Mouse (Mus musculus): ENCODE data around the gene Hkdc1. TPM values are rescaled to one million over a fixed set of nuclear protein-coding genes. Genes with fewer than 3 reads are reported as not detected.
"Not testable (repeated sequence)": the region's sequence is repeated elsewhere in the genome, so short reads cannot be mapped to it uniquely, and the experiment has no call there.

The Hkdc1 gene
- polyA plus RNA-seq (2012; fragmentation: generic; extraction: Trizol): 0.02 TPM

GRCm38 (mm10) chr10:62422255-62422654 lies at the start of gene Hkdc1:
Gene Hkdc1 (minus strand): TSS chr10:62422491.
- Histone ChIP-seq H3K36me3 (ENCODE audit: control insufficient read depth, insufficient read depth) (no peaks in the 10 kb centered on the region), H3K79me2 (ENCODE audit: control insufficient read depth, insufficient read depth) (no peaks in the 10 kb centered on the region), H3ac (ENCODE audit: control insufficient read depth, insufficient read length) (no peak within 1 kb of the TSS), H3K4me2 (ENCODE audit: low read depth) (no peak within 1 kb of the TSS), H3K27me3 (ENCODE audit: control insufficient read depth, insufficient read depth, insufficient read length) (no peaks in the 10 kb centered on the region), H3K4me3 (no peak within 1 kb of the TSS)
- TF ChIP-seq CEBPB (IDR thresholded peaks at IDR 0.05; ENCODE audit: insufficient read depth, poor library complexity, severe bottlenecking) (no peak), REST (IDR thresholded peaks at IDR 0.05; ENCODE audit: insufficient read depth, insufficient read length) (no peak), E2F4 (IDR thresholded peaks at IDR 0.05; ENCODE audit: insufficient read depth) (no peak), MYOG (IDR thresholded peaks at IDR 0.05; ENCODE audit: control insufficient read depth in 1 of 3, insufficient read depth in 1 of 3, insufficient read length in 2 of 3, low read depth in 2 of 3) (no peak), USF1 (IDR thresholded peaks at IDR 0.05; ENCODE audit: low read depth) (no peak), MAX (IDR thresholded peaks at IDR 0.05; ENCODE audit: low read depth) (no peak), TCF3 (IDR thresholded peaks at IDR 0.05; ENCODE audit: insufficient read length, low read depth) (no peak), SRF (IDR thresholded peaks at IDR 0.05; ENCODE audit: control insufficient read depth, insufficient read length, low read depth) (no peak), POLR2A (IDR thresholded peaks at IDR 0.05; ENCODE audit: insufficient read length, low read depth) (no peak), TCF12 (IDR thresholded peaks at IDR 0.05; ENCODE audit: insufficient read depth, poor library complexity, severe bottlenecking) (no peak), POLR2AphosphoS2 (IDR thresholded peaks at IDR 0.05; ENCODE audit: insufficient read length, low read depth) (no peak), MYOD1 (IDR thresholded peaks at IDR 0.05; ENCODE audit: control insufficient read depth in 1 of 3, insufficient read length in 2 of 3, low read depth in 2 of 3) (no peak)

DNA sequence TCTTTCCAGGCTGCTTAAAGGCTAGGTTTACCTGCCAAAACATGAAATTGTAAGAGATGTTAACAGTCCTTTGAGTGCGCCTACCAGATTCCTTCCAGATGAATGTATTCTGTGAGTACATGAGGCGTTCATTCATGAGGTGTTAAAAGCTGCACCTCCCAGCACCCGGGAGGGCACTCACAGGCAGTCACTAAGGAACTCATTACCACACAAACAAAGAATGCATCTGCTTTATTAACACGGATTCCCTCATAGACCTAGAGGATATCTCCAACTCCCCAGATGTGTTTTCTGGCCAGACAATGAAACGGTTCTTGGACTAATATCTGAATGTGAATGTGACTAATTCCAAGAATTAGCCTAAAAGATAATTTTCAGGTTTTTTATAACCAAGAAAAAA lies 48.8 kb upstream of the Hkdc1 start:
- Histone ChIP-seq H3ac (ENCODE audit: control insufficient read depth, insufficient read length) (no peak overlapping the region), H3K4me2 (ENCODE audit: low read depth) (no peak overlapping the region), H3K36me3 (ENCODE audit: control insufficient read depth, insufficient read depth) (peaks cover 14% of the 10 kb centered on the region), H3K4me3 (no peak overlapping the region), H3K27me3 (ENCODE audit: control insufficient read depth, insufficient read depth, insufficient read length) (no peaks in the 10 kb centered on the region), H3K79me2 (ENCODE audit: control insufficient read depth, insufficient read depth) (peaks cover 48% of the 10 kb centered on the region)
- no peak for TF ChIP-seq MYOD1 (IDR thresholded peaks at IDR 0.05; ENCODE audit: control insufficient read depth in 1 of 3, insufficient read length in 2 of 3, low read depth in 2 of 3)
- no peak for TF ChIP-seq REST (IDR thresholded peaks at IDR 0.05; ENCODE audit: insufficient read depth, insufficient read length)
- TF ChIP-seq TCF3 (IDR thresholded peaks at IDR 0.05; ENCODE audit: insufficient read length, low read depth): no peak
- TF ChIP-seq CEBPB (IDR thresholded peaks at IDR 0.05; ENCODE audit: insufficient read depth, poor library complexity, severe bottlenecking): no peak
- TF ChIP-seq TCF12 (IDR thresholded peaks at IDR 0.05; ENCODE audit: insufficient read depth, poor library complexity, severe bottlenecking): no peak
- TF ChIP-seq USF1 (IDR thresholded peaks at IDR 0.05; ENCODE audit: low read depth): no peak
- no peak for TF ChIP-seq POLR2AphosphoS2 (IDR thresholded peaks at IDR 0.05; ENCODE audit: insufficient read length, low read depth)
- no peak for TF ChIP-seq MAX (IDR thresholded peaks at IDR 0.05; ENCODE audit: low read depth)
- TF ChIP-seq SRF (IDR thresholded peaks at IDR 0.05; ENCODE audit: control insufficient read depth, insufficient read length, low read depth): no peak
- TF ChIP-seq E2F4 (IDR thresholded peaks at IDR 0.05; ENCODE audit: insufficient read depth): no peak
- no peak for TF ChIP-seq POLR2A (IDR thresholded peaks at IDR 0.05; ENCODE audit: insufficient read length, low read depth)
- no peak for TF ChIP-seq MYOG (IDR thresholded peaks at IDR 0.05; ENCODE audit: control insufficient read depth in 1 of 3, insufficient read depth in 1 of 3, insufficient read length in 2 of 3, low read depth in 2 of 3)

DNA sequence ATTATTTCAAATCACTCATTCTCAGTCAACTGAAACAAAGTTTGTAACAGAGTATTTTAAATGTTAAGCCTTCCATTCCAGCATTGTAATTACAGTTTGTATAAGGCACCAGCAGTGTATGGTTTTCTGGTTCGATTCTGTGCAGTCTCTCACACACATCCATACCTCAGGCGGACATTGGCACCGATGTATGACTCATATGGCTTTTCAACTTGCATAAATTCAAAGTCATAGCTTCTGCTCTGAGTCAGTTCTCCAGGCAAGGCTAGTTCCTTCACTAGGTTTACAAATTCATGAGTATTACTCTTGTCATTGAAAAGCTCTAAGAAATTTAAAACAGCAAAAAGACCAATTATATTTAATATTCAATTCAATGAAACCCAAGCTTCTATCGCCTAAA lies 47.4 kb upstream of the Hkdc1 start:
- no peak overlapping the region for H3K4me3 ChIP-seq
- no peak overlapping the region for H3K4me2 ChIP-seq (ENCODE audit: low read depth)
- TF ChIP-seq REST (IDR thresholded peaks at IDR 0.05; ENCODE audit: insufficient read depth, insufficient read length): no peak
- TF ChIP-seq MYOD1 (IDR thresholded peaks at IDR 0.05; ENCODE audit: control insufficient read depth in 1 of 3, insufficient read length in 2 of 3, low read depth in 2 of 3): no peak
- TF ChIP-seq MYOG (IDR thresholded peaks at IDR 0.05; ENCODE audit: control insufficient read depth in 1 of 3, insufficient read depth in 1 of 3, insufficient read length in 2 of 3, low read depth in 2 of 3): no peak
- no peak for TF ChIP-seq POLR2A (IDR thresholded peaks at IDR 0.05; ENCODE audit: insufficient read length, low read depth)
- TF ChIP-seq USF1 (IDR thresholded peaks at IDR 0.05; ENCODE audit: low read depth): no peak
- TF ChIP-seq TCF3 (IDR thresholded peaks at IDR 0.05; ENCODE audit: insufficient read length, low read depth): no peak
- TF ChIP-seq TCF12 (IDR thresholded peaks at IDR 0.05; ENCODE audit: insufficient read depth, poor library complexity, severe bottlenecking): no peak
- no peak for TF ChIP-seq POLR2AphosphoS2 (IDR thresholded peaks at IDR 0.05; ENCODE audit: insufficient read length, low read depth)
- no peak for TF ChIP-seq E2F4 (IDR thresholded peaks at IDR 0.05; ENCODE audit: insufficient read depth)
- TF ChIP-seq MAX (IDR thresholded peaks at IDR 0.05; ENCODE audit: low read depth): no peak
- no peak for TF ChIP-seq CEBPB (IDR thresholded peaks at IDR 0.05; ENCODE audit: insufficient read depth, poor library complexity, severe bottlenecking)
- no peak for TF ChIP-seq SRF (IDR thresholded peaks at IDR 0.05; ENCODE audit: control insufficient read depth, insufficient read length, low read depth)
- H3K27me3 ChIP-seq (ENCODE audit: control insufficient read depth, insufficient read depth, insufficient read length): no peaks in the 10 kb centered on the region
- H3K79me2 ChIP-seq (ENCODE audit: control insufficient read depth, insufficient read depth): peaks cover 37% of the 10 kb centered on the region
- H3K36me3 ChIP-seq (ENCODE audit: control insufficient read depth, insufficient read depth): peaks cover 14% of the 10 kb centered on the region
- no peak overlapping the region for H3ac ChIP-seq (ENCODE audit: control insufficient read depth, insufficient read length)

GRCm38 (mm10) chr10:62461321-62461720 lies 39.0 kb upstream of the Hkdc1 start:
- Histone ChIP-seq H3K4me3 (no peak overlapping the region), H3K79me2 (ENCODE audit: control insufficient read depth, insufficient read depth) (no peaks in the 10 kb centered on the region), H3ac (ENCODE audit: control insufficient read depth, insufficient read length) (no peak overlapping the region), H3K27me3 (ENCODE audit: control insufficient read depth, insufficient read depth, insufficient read length) (no peaks in the 10 kb centered on the region), H3K4me2 (ENCODE audit: low read depth) (no peak overlapping the region), H3K36me3 (ENCODE audit: control insufficient read depth, insufficient read depth) (peaks cover 26% of the 10 kb centered on the region)
- TF ChIP-seq MYOD1 (IDR thresholded peaks at IDR 0.05; ENCODE audit: control insufficient read depth in 1 of 3, insufficient read length in 2 of 3, low read depth in 2 of 3): no peak
- no peak for TF ChIP-seq POLR2AphosphoS2 (IDR thresholded peaks at IDR 0.05; ENCODE audit: insufficient read length, low read depth)

DNA sequence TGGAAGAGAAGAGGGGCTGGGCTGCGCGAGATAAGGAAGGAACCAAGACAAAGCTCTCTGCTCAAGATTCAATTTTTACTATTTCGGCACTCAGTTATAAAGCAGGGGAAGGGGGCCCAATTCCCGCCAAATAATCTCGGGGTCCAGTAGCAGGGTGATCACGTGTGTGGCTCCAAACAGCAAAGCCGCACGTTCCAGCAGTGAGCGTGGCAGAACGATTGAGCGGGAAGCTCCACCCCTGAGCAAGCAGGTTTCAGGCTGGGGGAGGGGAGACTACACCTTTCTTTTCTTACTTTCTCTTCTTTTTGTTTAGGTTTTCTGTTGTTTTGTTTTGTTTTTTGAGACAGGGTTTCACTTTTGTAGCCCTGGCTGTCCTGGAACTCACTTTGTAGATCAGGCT lies 29.7 kb upstream of the Hkdc1 start:
- not testable (repeated sequence) for H3K4me3 ChIP-seq; H3K4me2 ChIP-seq (ENCODE audit: low read depth); H3K27me3 ChIP-seq (ENCODE audit: control insufficient read depth, insufficient read depth, insufficient read length); H3ac ChIP-seq (ENCODE audit: control insufficient read depth, insufficient read length)
- Histone ChIP-seq H3K36me3 (ENCODE audit: control insufficient read depth, insufficient read depth) (peaks cover 13% of the 10 kb centered on the region), H3K79me2 (ENCODE audit: control insufficient read depth, insufficient read depth) (peaks cover 18% of the 10 kb centered on the region)
